Mouse (Mus musculus): ENCODE data around the gene Cnga3.

DNA sequence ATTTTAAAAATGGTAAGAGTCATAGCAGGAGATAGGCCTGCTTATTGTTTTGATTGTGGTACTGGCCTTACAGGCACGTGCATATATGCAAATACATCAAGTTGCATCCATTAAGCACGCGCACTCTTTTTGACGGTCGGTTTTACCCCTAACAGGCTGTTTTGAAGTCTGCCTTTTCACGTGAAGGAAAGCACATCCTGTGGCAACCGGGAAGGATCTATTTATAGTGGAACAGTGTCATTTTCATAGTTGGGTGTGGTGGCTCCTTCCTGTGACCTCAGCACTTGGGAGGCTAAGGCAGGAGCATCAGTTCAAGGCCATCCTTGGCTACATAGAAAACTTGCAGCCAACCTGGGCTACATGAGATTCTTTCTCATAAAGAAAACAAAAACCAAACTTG lies 72.3 kb downstream of the Cnga3 start:
- TF ChIP-seq USF2 (conservative IDR thresholded peaks at IDR 0.05; ENCODE audit: low read depth, low read length) (no peak), POLR2A (IDR thresholded peaks at IDR 0.05; ENCODE audit: low read depth, low read length) (no peak)
